Mouse (Mus musculus): ENCODE data around the gene Abi2. TPM values are rescaled to one million over a fixed set of nuclear protein-coding genes. Genes with fewer than 3 reads are reported as not detected.
A peak's percentile ranks its signal among the peaks of the same experiment; 100 is the strongest.

Abi2 gene
- total RNA-seq, 2 experiments from 2014 or later, result 31.0 to 35.3 TPM

DNA sequence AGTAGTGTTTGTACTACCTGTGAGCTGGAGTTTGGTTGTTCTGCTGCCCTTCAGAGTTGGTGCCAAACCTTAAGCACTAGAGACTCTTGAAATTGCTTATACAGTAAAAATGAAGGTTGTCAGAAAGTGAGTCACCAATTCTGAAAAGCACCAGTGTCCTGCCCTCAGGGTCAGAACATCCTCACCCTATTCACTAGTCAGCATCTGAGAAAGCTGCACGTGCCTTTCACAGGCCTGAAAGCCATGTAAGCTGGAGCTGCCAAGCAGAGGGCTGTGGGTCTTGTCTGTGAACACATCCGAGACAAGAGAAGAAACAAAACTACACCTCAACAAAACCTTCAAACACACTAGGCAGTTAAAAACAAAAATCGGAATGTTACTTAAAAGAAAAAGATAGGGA, 76.2 kb downstream of the Abi2 start:
- peak; percentile 8 to 31 for DNase-seq (ENCODE audit: low spot score in 2 of 2)

DNA sequence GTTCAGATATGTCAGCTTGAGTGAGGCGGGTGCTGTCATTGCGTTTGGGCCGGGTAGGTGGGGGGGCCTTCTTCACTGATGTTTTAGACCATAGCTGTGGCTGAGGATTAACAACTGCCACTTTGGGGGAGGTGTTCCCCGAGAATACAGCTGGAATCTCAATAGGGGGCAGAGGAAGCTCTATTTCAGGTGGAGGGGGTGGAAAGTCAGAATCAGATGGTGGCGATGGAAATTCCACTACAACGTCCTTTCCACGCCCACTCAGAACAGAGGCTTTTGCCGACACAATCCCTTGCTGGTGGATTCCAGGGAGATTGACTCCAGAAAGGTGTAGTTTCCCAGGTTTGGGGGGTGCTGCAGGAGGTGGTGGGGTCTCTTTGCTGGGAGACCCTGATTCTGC, 79.2 kb downstream of the Abi2 start:
- DNase-seq (ENCODE audit: low spot score in 2 of 2), result no peak

DNA sequence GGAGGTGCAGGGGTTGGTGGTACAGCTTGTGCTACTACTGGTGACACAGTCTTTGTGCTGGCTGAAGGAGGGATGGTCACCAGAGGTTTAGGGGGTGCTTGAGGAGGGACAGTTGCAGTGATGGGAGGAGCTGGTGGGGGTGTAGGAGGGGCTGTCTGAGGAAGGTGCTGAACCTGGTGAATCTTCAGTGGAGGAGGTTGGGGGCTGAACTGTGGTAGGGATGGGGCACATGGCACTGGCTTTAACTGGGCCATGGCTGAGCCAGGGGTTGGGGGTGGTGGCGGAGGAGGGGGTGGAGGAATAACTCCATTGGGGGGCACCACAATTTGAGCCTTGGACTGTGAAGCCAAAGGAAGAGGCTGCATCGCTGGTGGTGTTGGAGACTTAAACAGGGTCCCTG, 80.2 kb downstream of the Abi2 start:
- DNase-seq (ENCODE audit: low spot score in 2 of 2), result no peak

DNA sequence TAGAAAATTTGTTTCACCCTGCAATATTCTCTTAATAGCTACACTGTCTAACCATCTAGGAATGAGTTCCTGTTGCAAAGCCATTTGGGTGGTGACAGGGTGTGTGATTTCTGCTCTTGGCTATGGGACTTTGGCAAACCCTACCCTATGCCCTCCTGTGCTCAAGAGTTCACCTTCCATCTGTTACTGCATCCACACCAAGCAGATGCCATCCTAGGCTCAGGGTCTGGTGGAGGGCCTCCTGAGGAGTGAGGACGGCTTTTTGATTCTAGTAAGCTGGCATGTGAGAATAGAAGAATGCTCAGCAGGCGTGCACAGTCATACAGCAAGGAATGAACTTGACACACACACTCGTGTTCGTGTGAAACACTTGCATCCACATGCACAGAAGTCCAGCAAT, 81.1 kb downstream of the Abi2 start:
- DNase-seq (ENCODE audit: low spot score in 2 of 2), result no peak

DNA sequence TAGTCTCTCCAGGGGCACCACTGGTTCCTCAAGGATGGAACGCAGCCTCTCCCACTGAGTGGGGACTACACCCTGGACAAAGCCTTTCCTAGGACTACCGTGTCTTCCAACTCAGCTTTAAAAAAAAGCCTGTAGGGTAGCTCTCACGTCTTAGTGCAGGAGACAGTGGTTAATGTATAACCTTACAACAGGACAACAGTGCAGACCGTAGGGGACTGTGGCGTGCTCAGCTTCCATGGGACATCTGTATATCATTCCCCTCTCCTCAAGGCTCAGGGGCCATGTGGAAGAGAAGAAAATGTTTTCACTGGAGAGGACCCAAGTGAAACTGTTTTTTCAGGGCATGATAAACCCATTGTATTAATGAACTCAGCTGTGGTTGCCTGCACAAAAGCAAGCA, 83.0 kb downstream of the Abi2 start:
- no peak for DNase-seq (ENCODE audit: low spot score in 2 of 2)

DNA sequence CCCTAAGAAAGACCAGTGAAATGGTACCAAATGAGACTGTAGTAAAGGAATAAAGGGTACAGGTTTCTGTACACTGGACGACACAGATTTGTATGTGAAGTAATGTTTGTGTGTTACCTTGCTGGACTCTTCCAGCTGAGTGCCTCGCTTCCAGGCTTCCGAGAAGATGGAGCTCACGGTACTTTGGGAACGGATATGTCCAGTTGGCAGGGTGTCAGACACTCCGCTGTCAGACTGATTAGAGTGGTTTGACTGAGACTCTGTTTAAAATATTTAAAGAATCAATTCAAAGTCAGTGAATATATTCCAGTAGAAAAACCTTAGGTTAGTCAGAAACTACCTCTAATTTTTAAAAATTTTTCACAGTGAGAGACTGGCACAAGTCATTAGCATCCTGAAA, 84.0 kb downstream of the Abi2 start:
- no peak for DNase-seq (ENCODE audit: low spot score in 2 of 2)

DNA sequence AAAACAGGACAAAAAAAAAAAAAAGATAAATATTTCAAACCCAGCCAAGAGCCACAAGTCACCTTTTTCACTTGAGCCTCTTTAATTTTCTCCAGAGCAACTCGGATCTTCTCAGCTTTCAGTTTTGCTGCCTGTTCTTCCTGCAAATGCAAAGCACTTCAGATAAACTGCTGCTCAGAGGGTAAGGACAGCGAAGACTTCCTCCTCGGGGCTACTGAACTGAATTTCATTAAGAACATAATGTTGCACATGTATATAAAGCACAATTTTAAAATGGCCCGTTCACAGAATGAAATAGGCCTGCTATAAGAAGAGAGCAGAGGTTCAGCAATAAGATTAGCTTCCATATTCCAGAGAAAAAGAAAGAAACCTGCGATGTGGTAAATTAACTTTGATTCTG, 94.0 kb downstream of the Abi2 start:
- DNase-seq (ENCODE audit: low spot score in 2 of 2), result no peak

DNA sequence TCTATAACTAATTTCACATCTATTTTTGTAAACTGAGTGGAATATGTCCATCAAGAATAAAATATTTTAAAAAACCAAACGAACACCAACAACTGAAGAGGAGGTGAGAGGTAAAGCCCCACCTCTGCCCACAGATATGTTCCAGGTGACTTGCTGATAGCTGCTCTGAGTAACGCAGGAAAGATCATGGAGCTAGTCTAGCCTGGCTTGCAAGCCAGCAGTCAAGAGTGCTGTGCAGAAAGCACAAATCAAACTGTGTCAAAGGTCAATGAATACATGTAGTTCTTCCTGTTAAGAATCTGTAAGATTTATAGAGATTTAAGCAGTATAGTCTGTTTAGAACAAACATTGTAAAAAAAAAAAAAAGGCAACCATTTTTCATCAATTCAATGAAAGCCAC, 101.2 kb downstream of the Abi2 start:
- DNase-seq (ENCODE audit: low spot score in 2 of 2), result no peak

DNA sequence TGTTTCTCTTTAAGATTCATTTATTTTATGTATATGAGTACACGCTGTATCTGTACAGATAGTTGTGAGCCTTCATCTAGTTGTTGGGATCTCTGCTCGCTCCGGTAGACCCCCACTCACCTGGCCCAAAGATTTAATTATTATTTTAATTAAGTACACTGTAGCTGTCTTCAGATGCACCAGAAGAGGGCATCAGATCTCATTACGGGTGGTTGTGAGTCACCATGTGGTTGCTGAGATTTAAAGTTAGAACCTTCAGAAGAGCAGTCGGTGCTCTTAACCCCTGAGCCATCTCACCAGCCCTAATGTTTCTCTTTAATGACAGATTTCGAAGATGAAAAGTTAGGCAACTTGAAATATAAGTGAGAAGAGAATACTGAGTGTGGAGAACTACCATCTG, 120.7 kb downstream of the Abi2 start:
- no peak for DNase-seq (ENCODE audit: low spot score in 2 of 2)

DNA sequence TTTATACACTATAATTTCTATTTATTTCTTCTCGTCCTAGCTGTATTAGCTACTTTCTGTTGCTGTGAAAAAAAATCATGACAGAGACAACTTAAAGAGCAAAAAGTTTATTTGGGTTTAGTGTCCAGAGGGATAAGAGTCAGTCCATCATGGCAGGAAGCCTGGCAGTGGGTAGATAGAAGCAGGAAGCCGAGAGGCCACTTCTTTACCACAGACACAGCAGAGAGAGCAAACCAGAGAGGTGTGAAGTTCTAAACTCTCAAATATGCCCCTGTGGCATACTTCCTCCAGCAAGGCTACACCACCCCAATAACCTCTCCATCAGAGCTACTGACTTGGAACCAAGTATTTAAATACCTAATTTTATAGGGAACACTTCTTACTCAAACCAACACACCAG, 121.2 kb downstream of the Abi2 start:
- no peak for DNase-seq (ENCODE audit: low spot score in 2 of 2)

Other genes starting within 250 kb of the Abi2 start
- 10 to 100 TPM; 47.7 to 53.6 TPM for gene Nbeal1, start 229.0 kb upstream of the Abi2 start, total RNA-seq (2021)
- gene Cyp20a1, start 66.3 kb upstream of the Abi2 start, total RNA-seq (2021), result 10 to 100 TPM; 27.0 to 36.7 TPM
- 100 to 1,000 TPM; 141 to 212 TPM for gene Raph1, start 157.5 kb downstream of the Abi2 start, total RNA-seq (2021)

All from adrenal gland, adult 18-20 months (tissue).